ENCODE assay signal across 7 mouse cellular contexts in the genomic region with DNA sequence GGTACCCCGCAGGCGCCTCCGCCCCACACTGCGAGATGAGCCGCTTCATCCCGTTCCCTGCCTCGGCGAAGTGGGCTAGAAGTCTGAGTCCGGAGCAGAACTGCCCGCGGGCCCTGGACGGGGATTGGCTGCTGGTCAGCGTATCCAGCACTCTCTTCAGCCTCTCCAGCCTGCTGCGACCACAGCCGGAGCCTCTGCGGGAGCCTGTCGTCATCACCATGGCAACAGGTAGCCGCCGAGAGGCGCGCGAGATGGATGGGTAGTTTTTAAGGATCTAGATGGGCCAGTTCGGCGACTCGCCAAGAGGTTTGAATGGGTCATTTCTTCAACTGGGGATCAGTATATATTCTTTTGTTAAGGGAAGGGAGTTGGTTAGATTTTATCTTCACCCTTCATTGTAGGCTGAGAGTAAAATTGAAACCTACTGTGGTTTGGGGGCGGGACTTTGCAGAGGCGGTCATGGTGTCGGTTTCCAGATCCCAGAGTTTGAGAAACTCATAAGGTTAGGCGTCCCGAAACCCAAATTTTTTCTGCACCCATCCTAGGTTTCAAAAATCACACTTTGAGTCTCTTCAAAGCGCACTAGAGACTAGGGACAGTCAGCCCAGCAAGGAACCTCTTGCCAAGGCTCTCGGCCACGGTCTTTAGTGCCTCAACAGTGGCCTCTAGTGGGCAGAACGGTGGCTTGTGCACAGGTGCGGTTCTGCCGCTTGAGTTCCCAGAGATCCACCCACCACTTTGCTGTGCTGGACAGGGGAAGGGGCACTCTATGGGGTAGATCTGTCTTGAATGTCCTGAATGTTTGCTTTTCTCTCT. TPM values are rescaled to one million over a fixed set of nuclear protein-coding genes. Genes with fewer than 3 reads are reported as not detected.
DNase-seq lines count a peak whose midpoint lies in the region; ATAC-seq and TF ChIP-seq lines count a peak whose summit lies in the region.

No protein-coding gene starts in this region.

- peak overlapping the region; percentile 98 for H3K4me2 ChIP-seq in limb, embryonic 11.5 days (ENCODE audit: low read depth, severe bottlenecking)
- peak overlapping the region; percentile 81 for H3K4me2 ChIP-seq in midbrain, embryonic 12.5 days (replicated peaks)

- H3K4me3 ChIP-seq in cortical plate, adult 2 months (ENCODE audit: insufficient read depth, low read length): peak overlapping the region; percentile 69
- H3K4me3 ChIP-seq in limb, embryonic 11.5 days (ENCODE audit: low read depth, low read length): peak overlapping the region; percentile 60
- peak overlapping the region; percentile 47 for H3K4me3 ChIP-seq in midbrain, embryonic 12.5 days

- peak; percentile 81 to 83 for DNase-seq in adrenal gland, adult 18-20 months (ENCODE audit: low spot score in 2 of 2)
- DNase-seq in gastrocnemius, adult 8-10 months (ENCODE audit: low spot score in 2 of 2): peak; percentile 72 to 73
- DNase-seq in induced T-regulatory cell, adult 2 months (ENCODE audit: low read depth): peak; percentile 95
- peak; percentile 91 for DNase-seq in limb, embryonic 11.5 days (ENCODE audit: low spot score)
- DNase-seq in spleen, adult 18-20 months: peak; percentile 73 to 86

- no peak for ATAC-seq in limb, embryonic 11.5 days (ENCODE audit: insufficient number of reproducible peaks, low FRiP score, low TSS enrichment, low read depth)
- ATAC-seq in midbrain, embryonic 12.5 days (ENCODE audit: low FRiP score, low read depth): peak; percentile 57

- no peaks in the 10 kb centered on the region for H3K4me1 ChIP-seq in cortical plate, adult 2 months (ENCODE audit: control insufficient read depth, insufficient read depth, low read length)
- peaks cover 15% of the 10 kb centered on the region; the same call in 1 of the 2 replicates for H3K4me1 ChIP-seq in limb, embryonic 11.5 days (ENCODE audit: control insufficient read depth, insufficient read depth, low read length)
- peaks cover 40% of the 10 kb centered on the region for H3K4me1 ChIP-seq in midbrain, embryonic 12.5 days

- peak; percentile 77 for TF ChIP-seq CTCF in cortical plate, adult 2 months (IDR thresholded peaks at IDR 0.05; ENCODE audit: extremely low read depth, insufficient read depth, low read length)

- H3K9me3 ChIP-seq in limb, embryonic 11.5 days (ENCODE audit: control insufficient read depth, low read length): no peaks in the 10 kb centered on the region
- H3K9me3 ChIP-seq in midbrain, embryonic 12.5 days: no peaks in the 10 kb centered on the region

- H3K36me3 ChIP-seq in limb, embryonic 11.5 days (ENCODE audit: control insufficient read depth, insufficient read depth, low read length): peaks cover 6% of the 10 kb centered on the region
- H3K36me3 ChIP-seq in midbrain, embryonic 12.5 days: peaks cover 16% of the 10 kb centered on the region; the same call in 1 of the 2 replicates

- H3K27me3 ChIP-seq in limb, embryonic 11.5 days (ENCODE audit: control insufficient read depth, insufficient read depth, low read length): no peaks in the 10 kb centered on the region
- peaks cover 14% of the 10 kb centered on the region for H3K27me3 ChIP-seq in midbrain, embryonic 12.5 days

- WGBS in limb, embryonic 11.5 days: under 1% methylated on average over 36 of the region's 36 CpGs
- WGBS in midbrain, embryonic 12.5 days: under 1% methylated on average over 36 of the region's 36 CpGs

- TF ChIP-seq POLR2A in cortical plate, adult 2 months (IDR thresholded peaks at IDR 0.05; ENCODE audit: extremely low read depth, insufficient read depth, low read length): no peak

- peak overlapping the region; percentile 58 for H3K9ac ChIP-seq in limb, embryonic 11.5 days (ENCODE audit: low read length)
- peak overlapping the region; percentile 54 for H3K9ac ChIP-seq in midbrain, embryonic 12.5 days (replicated peaks)

- no peak overlapping the region for H3K27ac ChIP-seq in cortical plate, adult 2 months (ENCODE audit: insufficient read depth, low read length)
- peak overlapping the region; percentile 56; the same call in 1 of the 2 replicates for H3K27ac ChIP-seq in limb, embryonic 11.5 days (replicated peaks; ENCODE audit: low read depth, low read length)
- peak overlapping the region; percentile 58 for H3K27ac ChIP-seq in midbrain, embryonic 12.5 days (replicated peaks)

RNA-seq across cellular contexts. Expression of gene Zbtb22, which starts 4.8 kb away (rescaled TPM):
- 10 to 100 TPM; 20.3 to 23.3 TPM for total RNA-seq in adrenal gland, adult 18-20 months (2021)
- polyA plus RNA-seq in cortical plate, adult 2 months (2012; rRNA removed): 31.9 and 33.5 TPM in 2 replicates
- 10 to 100 TPM; 14.5 to 18.7 (median 17.1) TPM for total RNA-seq in gastrocnemius, adult 8-10 months (2022)
- polyA plus RNA-seq in limb, embryonic 11.5 days (2014; fragmentation: Nextera tagmentation; extraction: Ambion mirVana): 10.1 and 11.8 TPM in 2 replicates
- 21.8 and 25.3 TPM in 2 replicates for polyA plus RNA-seq in midbrain, embryonic 12.5 days (2016; fragmentation: Nextera tagmentation; extraction: Ambion mirVana)

RNA-seq across cellular contexts. Expression of gene Tapbp, which starts 4.8 kb away (rescaled TPM):
- 100 to 1,000 TPM; 179 to 234 TPM for total RNA-seq in adrenal gland, adult 18-20 months (2021)
- polyA plus RNA-seq in cortical plate, adult 2 months (2012; rRNA removed): 22.1 and 22.3 TPM in 2 replicates
- total RNA-seq in gastrocnemius, adult 8-10 months (2022): 10 to 100 TPM; 35.3 to 41.1 (median 38.3) TPM
- polyA plus RNA-seq in limb, embryonic 11.5 days (2014; fragmentation: Nextera tagmentation; extraction: Ambion mirVana): 12.5 and 14.8 TPM in 2 replicates
- 19.1 and 21.9 TPM in 2 replicates for polyA plus RNA-seq in midbrain, embryonic 12.5 days (2016; fragmentation: Nextera tagmentation; extraction: Ambion mirVana)

RNA-seq across cellular contexts. Expression of gene Rgl2, which starts 8.9 kb away (rescaled TPM):
- 10 to 100 TPM; 42.8 to 46.3 TPM for total RNA-seq in adrenal gland, adult 18-20 months (2021)
- polyA plus RNA-seq in cortical plate, adult 2 months (2012; rRNA removed): 164 and 177 TPM in 2 replicates
- total RNA-seq in gastrocnemius, adult 8-10 months (2022): 10 to 100 TPM; 20.3 to 26.3 (median 23.6) TPM
- polyA plus RNA-seq in limb, embryonic 11.5 days (2014; fragmentation: Nextera tagmentation; extraction: Ambion mirVana): 37.3 and 38.7 TPM in 2 replicates
- 69.9 and 74.3 TPM in 2 replicates for polyA plus RNA-seq in midbrain, embryonic 12.5 days (2016; fragmentation: Nextera tagmentation; extraction: Ambion mirVana)

RNA-seq across cellular contexts. Expression of gene Daxx, which starts 11.3 kb away (rescaled TPM):
- 10 to 100 TPM; 25.5 to 29.7 TPM for total RNA-seq in adrenal gland, adult 18-20 months (2021)
- polyA plus RNA-seq in cortical plate, adult 2 months (2012; rRNA removed): 27.2 and 27.4 TPM in 2 replicates
- total RNA-seq in gastrocnemius, adult 8-10 months (2022): 10 to 100 TPM; 14.1 to 18.5 (median 16.1) TPM
- 66.8 and 71.3 TPM in 2 replicates for polyA plus RNA-seq in limb, embryonic 11.5 days (2014; fragmentation: Nextera tagmentation; extraction: Ambion mirVana)
- polyA plus RNA-seq in midbrain, embryonic 12.5 days (2016; fragmentation: Nextera tagmentation; extraction: Ambion mirVana): 64.6 and 66.2 TPM in 2 replicates

RNA-seq across cellular contexts. Expression of gene Platr17, which starts 15.6 kb away (rescaled TPM):
- not detected for total RNA-seq in adrenal gland, adult 18-20 months (2021)
- polyA plus RNA-seq in cortical plate, adult 2 months (2012; rRNA removed): 1.7 TPM in 2 replicates
- total RNA-seq in gastrocnemius, adult 8-10 months (2022): not detected
- polyA plus RNA-seq in limb, embryonic 11.5 days (2014; fragmentation: Nextera tagmentation; extraction: Ambion mirVana): 0.19 and 0.48 TPM in 2 replicates
- 0.23 and 0.38 TPM in 2 replicates for polyA plus RNA-seq in midbrain, embryonic 12.5 days (2016; fragmentation: Nextera tagmentation; extraction: Ambion mirVana)
